Mouse (Mus musculus) kidney, postnatal 14 days (tissue): Measurements from ENCODE around the gene Lrrk1.

Source experiments
- DNase-seq: peaks from one replicate; pipeline ENCODE4 v3.0.0; 2022; ENCODE audit warnings: mixed read lengths

Gene Lrrk1

DNA sequence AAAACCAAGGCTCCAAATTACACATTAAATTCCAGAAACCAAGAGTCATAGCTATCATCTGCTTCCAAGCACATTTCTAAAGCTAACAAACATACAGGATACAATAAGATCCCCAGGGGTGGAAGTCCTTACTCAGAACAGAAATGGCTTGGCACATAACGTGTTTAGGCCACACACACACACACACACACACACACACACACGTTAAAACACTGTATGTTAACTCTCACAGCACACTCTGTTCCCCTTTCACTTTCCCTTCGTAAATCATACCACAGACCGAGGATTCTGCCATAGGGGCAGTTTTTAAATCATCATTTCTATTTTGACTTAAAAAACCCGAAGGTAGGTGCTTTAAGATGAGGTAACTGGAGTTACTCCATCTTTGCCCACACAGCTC, 3.9 kb downstream of the Lrrk1 start:
- DNase-seq = peak; percentile 24

DNA sequence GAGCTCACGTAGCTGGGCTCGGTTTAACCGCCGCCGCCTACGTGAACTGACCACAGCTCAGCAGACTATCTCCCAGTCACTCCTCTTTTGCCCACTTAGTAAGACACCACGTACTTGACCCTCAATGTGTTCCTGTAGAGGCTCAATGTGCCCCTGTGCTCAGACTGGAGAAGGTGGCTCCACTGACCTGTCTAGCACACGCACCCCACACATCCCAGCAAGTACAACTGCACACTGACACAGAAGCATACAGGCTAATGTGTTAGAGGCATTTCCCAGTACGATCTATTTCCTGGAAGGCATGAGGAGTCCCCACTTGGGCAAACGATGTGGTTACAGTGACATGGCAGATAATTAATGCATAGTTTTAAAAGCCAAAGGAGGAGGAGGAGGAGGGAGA, 11.6 kb downstream of the Lrrk1 start:
- no peak for DNase-seq

DNA sequence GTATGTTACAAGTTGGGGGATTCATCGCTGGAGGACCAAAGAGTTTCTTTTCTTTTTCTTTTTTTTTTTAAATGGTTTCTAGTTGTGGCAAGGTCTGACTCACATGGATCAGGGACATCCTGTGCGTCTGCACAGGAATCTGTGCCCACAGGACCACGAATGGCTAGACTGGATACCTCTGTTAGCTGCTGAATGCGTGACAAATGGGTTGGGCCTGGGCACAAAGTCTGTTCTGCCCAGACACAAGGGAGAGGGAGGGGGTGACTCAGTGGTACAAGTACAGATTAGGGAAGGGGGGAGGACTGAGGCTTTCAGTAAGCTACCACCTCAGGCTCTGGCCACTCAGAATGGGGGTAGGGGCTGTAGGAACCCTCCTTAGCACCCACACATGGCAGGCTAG, 12.4 kb downstream of the Lrrk1 start:
- no peak for DNase-seq

DNA sequence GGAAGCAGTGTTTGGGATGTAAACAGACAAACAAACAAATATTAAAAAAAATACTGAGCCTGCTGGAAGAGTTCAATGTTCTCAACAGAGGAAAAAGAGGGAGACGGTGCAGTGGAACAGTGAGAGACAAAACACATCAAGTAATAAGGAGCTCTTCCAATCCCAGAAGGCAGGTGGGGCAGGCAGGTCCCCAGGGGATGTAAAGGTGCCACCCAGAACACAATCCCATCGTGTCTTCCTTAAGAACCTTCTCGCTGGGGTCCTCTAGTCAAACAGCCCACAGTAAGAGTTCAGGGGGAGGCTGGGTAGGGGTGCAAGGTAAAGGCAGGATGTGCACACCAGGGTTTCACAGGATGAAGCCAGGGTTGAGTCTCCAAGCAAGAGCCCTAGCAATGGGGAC, 14.8 kb downstream of the Lrrk1 start:
- DNase-seq = no peak

DNA sequence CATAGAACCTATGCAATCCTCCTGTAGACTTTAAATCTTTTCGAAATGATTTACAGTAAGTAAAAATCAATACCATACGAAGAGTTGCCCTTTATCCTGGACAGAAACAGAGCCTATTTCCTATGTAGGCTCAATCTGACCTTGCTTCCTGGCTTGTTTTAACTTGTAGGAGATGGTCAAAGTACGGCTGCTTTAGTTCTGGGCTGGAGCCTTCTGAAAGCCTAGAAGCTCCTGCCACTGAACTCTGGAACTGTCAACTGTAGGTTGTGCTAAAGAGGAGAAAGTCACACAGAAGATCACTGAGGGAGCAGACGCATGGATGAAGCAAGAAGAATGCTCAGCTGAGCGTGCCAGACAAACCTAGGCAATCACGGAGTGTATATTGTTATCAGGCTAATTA, 17.2 kb downstream of the Lrrk1 start:
- DNase-seq = no peak

DNA sequence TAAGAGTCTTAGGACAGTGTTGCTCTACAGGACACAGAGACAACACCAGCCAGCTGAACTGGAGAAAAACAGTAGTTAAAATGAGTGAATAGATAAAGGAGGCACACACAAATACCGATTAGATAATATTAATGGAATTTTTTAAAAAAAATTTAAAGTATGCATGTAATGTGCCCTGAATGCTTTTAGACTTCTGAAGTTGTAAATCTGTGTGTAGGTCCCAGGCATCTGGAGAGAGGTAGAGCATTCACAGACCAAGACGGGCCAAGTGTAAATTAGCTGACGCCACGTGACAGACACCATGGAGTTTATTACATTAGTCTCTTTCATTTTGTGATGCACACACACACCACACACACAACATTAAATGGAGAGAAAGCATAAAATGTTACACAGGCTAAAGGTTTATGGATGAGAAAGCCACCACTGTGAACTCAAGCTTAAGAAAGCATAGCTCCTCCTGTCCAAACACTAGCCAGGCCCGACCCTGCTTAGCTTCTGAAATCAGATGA, 18.2 kb downstream of the Lrrk1 start:
- DNase-seq = no peak

DNA sequence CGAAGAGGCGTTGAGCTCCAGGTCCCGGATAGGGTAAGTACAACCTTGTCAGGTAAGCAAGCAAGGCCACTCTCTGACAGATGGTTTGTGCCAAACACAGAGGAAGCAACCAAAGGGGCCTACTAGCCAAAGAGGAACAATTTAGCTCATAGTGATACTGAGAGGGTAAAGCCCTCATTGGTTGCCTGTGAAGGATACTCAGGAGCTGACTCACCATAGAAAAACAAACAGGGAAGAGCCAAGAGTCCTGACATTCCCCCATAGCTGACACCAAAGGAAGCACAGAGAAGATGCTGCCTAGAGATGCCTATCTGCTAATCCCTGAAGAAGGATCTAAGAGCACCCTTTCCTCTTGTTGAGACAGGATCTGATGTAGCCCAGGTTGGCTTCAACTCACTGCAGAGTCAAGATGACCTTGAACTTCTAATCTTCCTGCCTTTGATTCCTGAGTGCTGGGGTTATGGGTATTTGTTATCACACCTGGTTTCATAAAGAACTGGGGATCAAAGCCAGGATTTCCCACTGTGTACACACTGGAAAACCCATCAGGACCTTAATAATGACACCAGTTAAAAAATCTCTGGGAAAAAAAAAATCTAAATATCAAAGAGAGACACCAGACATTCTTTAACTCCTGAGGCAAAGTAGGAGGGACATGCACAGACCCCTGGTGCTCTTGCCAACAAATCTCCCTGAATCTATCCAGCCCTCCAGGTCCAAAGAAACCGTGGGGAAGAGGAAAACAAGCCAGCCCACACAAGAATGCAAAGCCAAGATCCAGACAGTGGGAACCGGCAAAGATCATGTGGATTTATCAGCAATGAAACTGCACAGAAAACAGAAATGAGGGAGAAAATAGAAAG, 18.8 kb downstream of the Lrrk1 start:
- DNase-seq = no peak

DNA sequence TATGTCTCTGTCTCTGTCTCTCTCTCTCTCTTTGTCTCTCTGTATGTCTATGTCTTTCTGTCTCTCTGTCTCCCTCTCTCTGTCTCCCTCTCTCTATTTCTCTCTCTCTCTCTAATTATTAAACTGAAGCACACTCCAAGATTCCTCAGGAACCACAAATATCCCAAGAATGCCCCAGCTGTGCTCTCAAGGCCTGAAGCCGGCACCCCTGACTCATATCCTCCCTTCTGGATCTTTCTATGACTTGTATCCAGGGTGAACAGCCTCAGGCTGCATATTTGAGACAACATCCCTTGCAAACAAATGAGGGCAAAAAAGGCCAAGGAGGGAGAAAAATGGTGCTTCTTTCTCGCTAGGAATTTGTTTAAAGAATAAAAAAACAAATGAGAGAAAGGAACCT, 22.2 kb downstream of the Lrrk1 start, which contains the start of gene Gm10974:
TSS of gene Gm10974 (plus strand) at position 2 of the 400 bp plus-strand sequence.
- DNase-seq = peak; percentile 66

DNA sequence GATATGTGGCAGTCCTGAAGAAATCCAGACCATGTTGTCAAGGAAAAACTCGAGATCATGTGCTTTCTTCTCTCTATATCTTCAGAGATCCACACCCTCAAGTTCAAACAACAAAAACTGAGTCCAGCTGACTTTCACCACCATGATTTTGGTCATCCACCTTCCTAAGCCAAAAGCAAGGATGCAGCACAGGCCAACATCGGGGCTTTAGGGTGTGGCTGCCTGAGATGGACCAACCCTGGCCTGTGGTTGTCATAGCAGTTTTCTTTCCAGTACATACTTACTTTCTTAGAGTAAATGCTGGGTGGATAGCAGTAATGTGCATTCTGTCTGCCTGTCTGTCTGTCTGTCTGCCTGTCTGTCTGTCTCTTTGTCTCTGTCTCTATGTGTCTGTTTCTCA, 22.7 kb downstream of the Lrrk1 start:
- no peak for DNase-seq

DNA sequence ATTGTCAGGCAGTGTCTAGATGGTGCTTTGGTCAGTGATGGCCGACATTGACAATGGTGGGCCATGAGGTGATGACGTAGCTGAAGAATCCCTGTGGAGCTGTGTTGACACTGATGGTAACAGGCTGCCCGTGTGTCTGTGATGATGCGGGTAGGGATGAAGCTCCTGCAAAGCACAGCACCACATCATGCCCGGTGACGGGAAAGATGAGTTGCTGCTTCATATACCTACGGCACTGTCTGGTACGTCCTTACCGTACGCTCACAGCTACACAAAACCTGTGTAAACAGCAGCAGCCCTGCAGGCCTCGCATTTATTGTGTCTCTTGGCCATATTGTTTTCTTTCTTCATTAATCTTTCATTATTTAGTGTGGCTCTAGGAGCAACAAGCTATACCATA, 23.7 kb downstream of the Lrrk1 start:
- no peak for DNase-seq

DNA sequence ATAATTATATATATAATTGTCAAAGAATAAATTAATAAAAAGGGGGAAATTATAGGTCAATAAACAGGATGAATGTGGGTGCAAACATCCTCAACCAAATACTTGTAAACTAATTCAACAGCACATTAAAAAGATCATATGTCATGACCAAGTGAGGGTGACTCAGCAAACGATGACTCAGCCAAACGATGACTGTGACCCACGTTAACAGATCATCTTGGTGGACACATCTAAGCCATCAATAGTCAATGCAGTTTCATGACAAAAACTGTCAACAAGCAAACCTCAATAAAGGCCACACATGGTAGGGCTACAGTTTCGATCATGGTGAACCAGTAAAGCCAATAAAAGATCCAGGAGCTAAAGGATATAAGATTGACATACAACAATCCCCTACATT, 29.1 kb downstream of the Lrrk1 start:
- no peak for DNase-seq

DNA sequence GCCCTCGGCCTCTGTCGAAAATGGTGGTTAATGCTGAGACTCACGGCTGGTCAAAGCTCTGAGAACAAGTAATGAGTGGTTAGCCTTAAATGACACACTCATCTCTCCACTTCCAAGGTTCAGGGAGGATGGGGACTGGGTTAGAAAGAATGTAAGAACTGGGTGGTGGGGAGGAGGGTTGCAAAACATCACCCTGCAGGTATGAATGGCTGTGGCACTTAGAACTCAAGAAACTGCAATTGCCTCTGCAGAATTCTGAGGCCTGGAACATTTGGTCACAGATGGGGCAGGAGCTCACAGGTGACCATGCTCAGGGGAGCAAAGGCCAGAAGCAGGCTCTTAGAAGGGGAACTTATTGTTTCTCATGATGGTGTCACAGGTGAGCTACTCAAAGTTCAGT, 29.7 kb downstream of the Lrrk1 start:
- DNase-seq = no peak

DNA sequence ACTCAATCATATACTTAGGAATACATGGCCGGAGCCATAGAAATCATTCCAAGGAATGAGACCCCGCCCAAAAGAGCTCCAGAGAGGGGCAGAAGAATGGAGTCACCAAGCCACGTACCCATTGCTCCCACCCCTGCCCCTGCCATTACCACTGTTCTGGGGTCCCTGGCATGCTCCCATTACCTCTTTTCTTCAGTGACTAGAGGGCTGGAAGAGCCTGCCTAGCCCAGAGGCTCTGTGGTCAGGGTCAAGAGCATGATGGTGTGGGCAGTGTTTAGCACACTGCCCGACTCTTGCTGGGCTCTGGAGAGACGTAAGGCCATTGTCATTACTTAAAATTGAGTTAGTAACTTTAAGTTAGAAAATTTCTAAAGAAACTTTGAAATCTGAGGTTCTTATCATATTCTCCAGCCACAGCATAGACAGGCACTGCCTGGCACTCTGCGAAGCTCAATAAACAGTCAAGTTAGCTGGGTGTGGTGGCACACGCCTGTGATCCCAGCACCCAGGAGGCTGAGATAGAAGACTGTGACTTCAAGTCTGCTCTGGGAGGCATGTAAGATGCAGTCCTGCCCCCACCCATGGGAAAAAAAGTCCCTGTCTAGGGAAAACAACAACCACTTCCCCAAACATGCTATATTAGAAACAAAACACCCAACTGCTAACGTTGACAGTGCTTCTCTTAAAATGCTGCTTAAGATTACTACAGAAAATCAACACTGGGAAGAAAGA, 32.2 kb downstream of the Lrrk1 start:
- no peak for DNase-seq

DNA sequence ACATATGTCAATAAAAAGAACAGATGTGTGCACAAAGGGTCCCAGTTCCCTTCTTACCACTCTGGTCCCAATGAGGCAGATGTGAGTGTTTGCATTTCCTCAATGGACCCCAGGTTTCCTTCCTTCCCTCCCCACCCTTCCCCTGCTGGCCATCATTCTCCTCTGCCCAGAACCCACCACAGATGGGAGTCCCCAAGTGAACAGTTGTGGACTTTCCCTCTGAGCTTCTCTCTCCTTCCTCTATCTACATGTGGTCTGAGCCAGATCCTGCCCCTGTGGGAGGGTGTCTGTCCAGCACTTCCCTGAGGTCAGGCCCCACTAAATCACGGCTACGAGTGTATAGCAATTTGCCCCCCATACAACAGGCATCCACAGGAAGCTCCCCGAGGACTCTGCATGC, 33.2 kb downstream of the Lrrk1 start:
- DNase-seq = no peak

DNA sequence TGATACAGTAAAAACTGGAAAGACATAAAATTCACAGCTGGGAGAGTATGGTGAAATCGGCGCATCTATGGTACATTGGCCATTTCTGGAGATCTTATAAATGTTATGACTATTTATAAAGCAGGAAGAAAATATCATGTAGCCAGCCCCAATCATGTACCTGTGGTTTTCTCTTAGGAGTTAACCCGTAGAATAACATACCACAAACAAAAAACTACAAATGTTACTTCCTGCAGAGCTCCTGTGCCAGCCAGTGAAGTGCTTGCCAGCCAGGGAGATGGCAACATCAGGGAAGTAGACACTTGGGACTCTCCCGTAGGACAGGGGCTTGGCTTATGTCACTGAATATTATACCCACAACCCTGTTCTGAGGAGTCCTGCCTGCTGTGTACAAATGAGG, 37.1 kb downstream of the Lrrk1 start:
- DNase-seq = no peak

DNA sequence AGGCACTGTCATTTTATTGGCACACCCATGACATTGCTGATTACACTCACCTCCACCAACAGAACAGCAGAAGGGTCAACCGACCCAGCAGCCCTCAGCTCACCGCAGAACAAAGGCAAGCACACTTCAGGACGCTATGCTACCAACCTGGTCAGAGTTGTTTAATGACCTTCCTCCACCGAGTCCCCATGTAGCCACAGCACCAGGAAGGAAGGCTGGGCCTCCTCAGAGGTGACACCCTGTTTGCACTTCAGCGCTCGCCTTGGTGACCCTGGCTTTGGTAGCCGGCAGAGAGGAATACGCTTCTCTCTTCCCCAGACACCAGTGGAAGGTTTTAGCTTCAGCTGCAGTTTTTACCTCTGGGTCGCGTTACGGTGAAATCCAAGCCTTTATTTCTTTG, 38.5 kb downstream of the Lrrk1 start:
- no peak for DNase-seq

DNA sequence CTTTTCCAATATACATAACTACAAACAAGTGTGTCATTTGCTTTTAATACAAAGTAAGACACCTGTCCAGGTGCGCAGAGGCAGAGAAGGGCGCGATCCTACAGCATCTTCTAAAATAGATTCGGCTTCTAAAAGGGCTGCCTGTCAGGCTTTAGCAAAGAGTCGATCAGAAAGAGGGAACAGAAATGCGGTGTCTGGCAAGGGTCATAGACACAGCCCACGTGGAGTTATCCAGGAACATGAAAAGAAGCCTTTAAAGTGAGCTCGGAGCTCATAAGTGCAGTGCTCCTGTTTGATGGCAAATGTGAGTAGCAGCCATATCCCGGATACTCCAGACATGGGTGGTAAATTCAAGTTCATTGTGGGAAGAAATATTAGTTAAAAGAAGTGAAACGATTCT, 39.6 kb downstream of the Lrrk1 start:
- no peak for DNase-seq

DNA sequence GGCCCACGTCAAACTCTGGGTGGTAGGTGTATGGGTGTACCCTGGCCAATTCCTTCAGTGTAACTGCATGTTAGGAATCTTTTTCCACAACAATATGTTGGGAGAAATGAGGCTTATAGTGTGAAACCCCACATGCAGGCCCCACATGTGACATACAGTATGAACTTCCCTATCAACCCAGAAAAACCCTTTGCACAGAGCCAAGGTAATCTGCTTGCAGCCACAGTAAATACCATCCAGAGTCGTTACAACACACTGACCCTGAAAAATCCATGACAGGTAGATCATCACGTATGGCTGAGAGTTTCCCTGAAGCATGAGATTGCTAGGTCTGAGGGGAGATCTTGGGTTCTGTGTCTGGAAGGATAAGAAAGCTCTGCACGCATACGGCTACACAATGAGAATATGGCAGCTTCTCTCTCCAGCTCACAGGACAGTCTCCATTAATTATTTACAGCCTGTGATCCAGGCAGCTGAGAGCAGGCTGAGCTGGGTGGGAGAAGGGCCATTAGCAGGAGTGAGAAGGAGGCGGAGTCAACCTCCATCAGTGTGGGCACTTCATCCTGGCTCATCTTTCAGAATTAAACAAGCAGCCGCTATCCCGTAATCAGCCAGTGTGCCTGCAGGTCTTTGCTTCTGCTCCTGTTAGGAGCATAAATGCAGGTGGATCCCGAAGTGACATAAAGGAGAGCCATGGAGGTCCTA, 41.0 kb downstream of the Lrrk1 start:
- peak; percentile 49 for DNase-seq

DNA sequence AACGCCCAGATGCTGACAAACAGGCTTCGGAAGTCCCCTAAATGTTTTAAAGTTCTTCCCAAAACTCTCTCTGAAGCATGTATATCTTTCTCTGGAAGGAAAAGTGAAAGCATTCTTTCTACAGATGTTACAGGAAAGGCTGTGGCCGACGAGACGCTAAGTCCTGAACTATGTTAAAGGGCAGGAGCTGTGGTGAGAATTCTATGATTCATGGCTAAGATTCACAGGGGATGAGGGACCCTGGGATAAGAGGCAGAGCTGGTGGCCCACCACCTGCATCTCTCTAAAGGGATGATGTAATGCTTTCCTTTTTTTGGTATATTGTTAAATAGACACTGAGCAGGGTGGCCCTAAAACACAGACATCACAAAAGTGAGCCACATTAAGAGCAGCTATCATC, 44.8 kb downstream of the Lrrk1 start:
- DNase-seq = no peak

DNA sequence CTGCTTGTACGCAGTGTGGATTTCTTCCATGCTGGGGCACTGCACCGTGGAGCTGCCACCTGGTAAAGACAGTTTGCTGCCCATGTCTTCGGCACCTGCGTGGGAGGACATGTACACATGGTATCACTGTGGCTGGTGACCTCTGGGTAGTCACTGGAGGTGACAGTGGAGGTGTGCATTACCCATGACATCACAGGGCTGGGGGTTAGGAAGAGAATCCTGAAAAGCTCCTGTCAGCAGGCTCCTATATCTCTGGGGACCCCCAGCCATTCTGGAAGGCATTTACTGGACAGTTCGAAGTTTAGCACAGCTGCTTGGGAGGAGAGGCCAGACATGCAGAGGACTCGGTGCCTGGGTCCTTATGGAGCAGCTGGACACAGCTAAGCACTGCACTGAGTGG, 45.3 kb downstream of the Lrrk1 start:
- no peak for DNase-seq

DNA sequence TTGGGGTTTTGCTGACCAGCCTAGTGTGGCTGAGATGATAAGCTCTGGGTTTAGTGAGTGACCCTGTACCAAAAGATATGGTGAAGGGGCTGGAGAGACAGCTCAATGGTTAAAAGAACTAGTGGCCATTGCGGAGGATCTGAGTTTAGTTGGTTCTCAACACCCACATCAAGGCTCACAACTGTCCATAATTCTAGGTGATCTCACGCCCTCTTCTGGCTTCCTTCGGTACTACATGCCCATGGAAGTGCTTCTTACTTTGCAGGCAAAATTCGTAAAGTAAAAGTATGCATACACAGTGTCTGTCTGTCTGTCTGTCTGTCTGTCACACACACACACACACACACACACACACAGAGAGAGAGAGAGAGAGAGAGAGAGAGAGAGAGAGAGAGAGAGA, 45.8 kb downstream of the Lrrk1 start:
- peak; percentile 61 for DNase-seq

DNA sequence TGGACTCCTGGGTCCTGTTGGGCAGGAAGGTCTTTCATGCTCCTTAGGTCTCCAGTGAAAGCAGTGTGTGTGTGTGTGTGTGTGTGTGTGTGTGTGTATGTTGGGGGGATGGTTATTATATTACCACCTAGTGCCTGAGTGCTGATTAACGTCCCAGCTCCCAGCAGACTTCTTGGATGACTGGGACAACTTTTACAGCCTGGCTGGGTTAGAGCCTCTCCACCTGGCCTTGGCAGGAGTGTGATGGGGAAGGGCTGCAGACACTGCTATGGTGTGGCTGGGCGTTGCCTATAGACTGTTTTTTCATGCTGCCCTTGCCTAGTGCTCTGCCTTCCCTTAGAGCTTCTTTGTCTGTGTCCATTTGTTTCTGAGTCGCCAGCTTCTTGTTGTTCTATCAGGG, 48.1 kb downstream of the Lrrk1 start:
- no peak for DNase-seq

DNA sequence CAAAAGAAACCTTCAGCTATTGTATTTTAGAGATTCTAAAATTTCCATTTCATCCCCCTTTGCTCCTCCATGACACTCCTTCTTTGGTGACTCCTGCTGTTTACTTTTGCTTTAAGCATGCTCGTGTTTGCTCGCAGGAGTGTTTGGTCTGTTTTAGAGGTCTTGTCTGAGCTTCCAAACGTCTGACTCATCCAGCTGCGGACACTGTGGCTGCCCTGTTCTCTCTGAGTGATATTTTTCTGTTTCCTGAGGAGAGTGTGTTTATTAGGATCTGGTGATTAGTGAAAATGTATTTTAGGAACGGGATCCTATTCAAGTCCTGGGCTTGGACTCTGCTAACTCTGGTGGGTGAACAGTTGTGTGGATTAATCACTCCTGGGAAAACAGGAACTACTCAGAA, 48.5 kb downstream of the Lrrk1 start:
- DNase-seq = no peak

DNA sequence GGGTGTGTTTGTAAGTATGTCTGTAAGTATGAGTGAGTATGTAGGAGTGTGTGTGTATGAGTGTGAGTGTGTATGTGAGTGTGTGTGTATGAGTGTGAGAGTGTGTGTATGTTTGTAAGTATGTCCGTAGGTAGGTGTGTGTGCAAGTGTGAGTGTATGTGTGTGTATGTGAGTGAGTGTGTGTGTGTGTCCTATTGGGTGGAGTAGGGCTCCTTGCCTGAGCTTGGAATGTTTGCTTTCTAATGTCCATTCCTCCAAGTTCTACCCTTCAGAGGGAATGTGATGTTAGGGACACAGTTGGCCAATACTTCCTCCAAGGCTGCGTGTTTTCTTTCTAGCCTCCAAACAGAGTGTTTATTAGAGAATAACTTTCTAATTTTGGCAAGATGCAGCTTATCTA, 51.2 kb downstream of the Lrrk1 start:
- no peak for DNase-seq
